Mouse (Mus musculus): ENCODE data around the gene Mtx1. TPM values are rescaled to one million over a fixed set of nuclear protein-coding genes. Genes with fewer than 3 reads are reported as not detected.

Gene Mtx1
- total and polyA plus RNA-seq, 2 experiments from 2014 or later = 108 to 176 TPM

GRCm38 (mm10) chr3:89230561-89230960, 3.7 kb upstream of the Mtx1 start:
- DNase-seq (ENCODE audit: low spot score) (no peak), ATAC-seq (ENCODE audit: low FRiP score) (no peak)
- Histone ChIP-seq H3K27me3 (ENCODE audit: insufficient read depth, low read length) (no peaks in the 10 kb centered on the region), H3K4me2 (ENCODE audit: low read depth, low read length, poor library complexity, severe bottlenecking) (no peak overlapping the region), H3K27ac (ENCODE audit: low read depth, low read length) (no peak overlapping the region), H3K4me1 (ENCODE audit: insufficient read depth, low read length) (peaks cover 14% of the 10 kb centered on the region; the same call in 1 of the 2 replicates), H3K9ac (replicated peaks; ENCODE audit: low read length, poor library complexity, severe bottlenecking) (no peak overlapping the region), H3K4me3 (ENCODE audit: low read depth, low read length) (no peak overlapping the region), H3K36me3 (ENCODE audit: insufficient read depth, low read length) (peaks cover 30% of the 10 kb centered on the region), H3K9me3 (ENCODE audit: low read length) (no peaks in the 10 kb centered on the region)
- 94% methylated on average over 2 of the region's 2 CpGs for WGBS
- TF ChIP-seq CTCF (IDR thresholded peaks at IDR 0.05) = no peak

GRCm38 (mm10) chr3:89229276-89229675, 2.4 kb upstream of the Mtx1 start:
- TF ChIP-seq CTCF (IDR thresholded peaks at IDR 0.05) = no peak
- H3K36me3 ChIP-seq (ENCODE audit: insufficient read depth, low read length) = peaks cover 17% of the 10 kb centered on the region
- H3K9me3 ChIP-seq (ENCODE audit: low read length) = no peaks in the 10 kb centered on the region
- no peak for ATAC-seq (ENCODE audit: low FRiP score)
- no peaks in the 10 kb centered on the region for H3K27me3 ChIP-seq (ENCODE audit: insufficient read depth, low read length)
- DNase-seq (ENCODE audit: low spot score) = no peak
- no peak overlapping the region for H3K9ac ChIP-seq (replicated peaks; ENCODE audit: low read length, poor library complexity, severe bottlenecking)
- H3K4me2 ChIP-seq (ENCODE audit: low read depth, low read length, poor library complexity, severe bottlenecking) = peak overlapping the region; percentile 85; the same call in 1 of the 2 replicates
- peaks cover 22% of the 10 kb centered on the region; the same call in 1 of the 2 replicates for H3K4me1 ChIP-seq (ENCODE audit: insufficient read depth, low read length)
- 72% methylated on average over 4 of the region's 4 CpGs for WGBS
- H3K27ac ChIP-seq (ENCODE audit: low read depth, low read length) = no peak overlapping the region
- H3K4me3 ChIP-seq (ENCODE audit: low read depth, low read length) = no peak overlapping the region

GRCm38 (mm10) chr3:89228836-89229235, 1.9 kb upstream of the Mtx1 start, which contains the start of gene Muc1:
Gene Muc1 (plus strand): TSS chr3:89229057.
- Histone ChIP-seq H3K27me3 (ENCODE audit: insufficient read depth, low read length) (no peaks in the 10 kb centered on the region), H3K4me3 (ENCODE audit: low read depth, low read length) (peak within 1 kb of the TSS; percentile 41), H3K9me3 (ENCODE audit: low read length) (no peaks in the 10 kb centered on the region), H3K36me3 (ENCODE audit: insufficient read depth, low read length) (peaks cover 13% of the 10 kb centered on the region), H3K4me1 (ENCODE audit: insufficient read depth, low read length) (peaks cover 26% of the 10 kb centered on the region; the same call in 1 of the 2 replicates), H3K9ac (replicated peaks; ENCODE audit: low read length, poor library complexity, severe bottlenecking) (0 out of 2 replicates have a peak within 1 kb of the TSS, but pooled peaks have one; percentile 8), H3K27ac (ENCODE audit: low read depth, low read length) (peak within 1 kb of the TSS; percentile 80), H3K4me2 (ENCODE audit: low read depth, low read length, poor library complexity, severe bottlenecking) (peak within 1 kb of the TSS; percentile 85)
- 39% methylated on average over 10 of the region's 10 CpGs for WGBS
- TF ChIP-seq CTCF (IDR thresholded peaks at IDR 0.05) = no peak
- DNase-seq (ENCODE audit: low spot score) = no peak
- ATAC-seq (ENCODE audit: low FRiP score) = no peak

GRCm38 (mm10) chr3:89228180-89228549, 1.3 kb upstream of the Mtx1 start:
- Histone ChIP-seq H3K36me3 (ENCODE audit: insufficient read depth, low read length) (peaks cover 6% of the 10 kb centered on the region), H3K27ac (ENCODE audit: low read depth, low read length) (no peak overlapping the region), H3K4me2 (ENCODE audit: low read depth, low read length, poor library complexity, severe bottlenecking) (peak overlapping the region; percentile 85), H3K4me1 (ENCODE audit: insufficient read depth, low read length) (peaks cover 26% of the 10 kb centered on the region; the same call in 1 of the 2 replicates), H3K4me3 (ENCODE audit: low read depth, low read length) (peak overlapping the region; percentile 41), H3K27me3 (ENCODE audit: insufficient read depth, low read length) (no peaks in the 10 kb centered on the region), H3K9me3 (ENCODE audit: low read length) (no peaks in the 10 kb centered on the region), H3K9ac (replicated peaks; ENCODE audit: low read length, poor library complexity, severe bottlenecking) (0 out of 2 replicates have a peak overlapping the region, but pooled peaks have one; percentile 8)
- WGBS = 0% methylated on average over 20 of the region's 20 CpGs
- ATAC-seq (ENCODE audit: low FRiP score) = 0 out of 2 replicates have a peak, but pooled peaks have one; percentile 34
- peak; percentile 85 for DNase-seq (ENCODE audit: low spot score)
- TF ChIP-seq CTCF (IDR thresholded peaks at IDR 0.05) = peak; percentile 97

- H3K4me2 ChIP-seq (ENCODE audit: low read depth, low read length, poor library complexity, severe bottlenecking) = peak overlapping the region; percentile 85
- no peaks in the 10 kb centered on the region for H3K36me3 ChIP-seq (ENCODE audit: insufficient read depth, low read length)
- DNase-seq (ENCODE audit: low spot score) = peak; percentile 97
- no peaks in the 10 kb centered on the region for H3K9me3 ChIP-seq (ENCODE audit: low read length)
- peaks cover 26% of the 10 kb centered on the region; the same call in 1 of the 2 replicates for H3K4me1 ChIP-seq (ENCODE audit: insufficient read depth, low read length)
- peak overlapping the region; percentile 80 for H3K27ac ChIP-seq (ENCODE audit: low read depth, low read length)
- peak; percentile 77 for ATAC-seq (ENCODE audit: low FRiP score)
- H3K27me3 ChIP-seq (ENCODE audit: insufficient read depth, low read length) = no peaks in the 10 kb centered on the region
- TF ChIP-seq CTCF (IDR thresholded peaks at IDR 0.05) = no peak
- WGBS = 1% methylated on average over 41 of the region's 41 CpGs
- H3K4me3 ChIP-seq (ENCODE audit: low read depth, low read length) = peak overlapping the region; percentile 41
- peak overlapping the region; percentile 55 for H3K9ac ChIP-seq (replicated peaks; ENCODE audit: low read length, poor library complexity, severe bottlenecking)
Measured at GRCm38 (mm10) chr3:89227307-89228179, 655 bp upstream of the Mtx1 start.

GRCm38 (mm10) chr3:89226361-89226760, 527 bp downstream of the Mtx1 start:
- TF ChIP-seq CTCF (IDR thresholded peaks at IDR 0.05) = no peak
- Histone ChIP-seq H3K9me3 (ENCODE audit: low read length) (no peaks in the 10 kb centered on the region), H3K4me3 (ENCODE audit: low read depth, low read length) (peak overlapping the region; percentile 41), H3K36me3 (ENCODE audit: insufficient read depth, low read length) (no peaks in the 10 kb centered on the region), H3K4me2 (ENCODE audit: low read depth, low read length, poor library complexity, severe bottlenecking) (peak overlapping the region; percentile 85), H3K27me3 (ENCODE audit: insufficient read depth, low read length) (no peaks in the 10 kb centered on the region), H3K4me1 (ENCODE audit: insufficient read depth, low read length) (peaks cover 26% of the 10 kb centered on the region; the same call in 1 of the 2 replicates), H3K9ac (replicated peaks; ENCODE audit: low read length, poor library complexity, severe bottlenecking) (peak overlapping the region; percentile 55; the same call in 1 of the 2 replicates), H3K27ac (ENCODE audit: low read depth, low read length) (peak overlapping the region; percentile 80)
- no peak for DNase-seq (ENCODE audit: low spot score)
- ATAC-seq (ENCODE audit: low FRiP score) = no peak
- WGBS = 8% methylated on average over 11 of the region's 11 CpGs
